Mouse (Mus musculus) CH12.LX (cell line): ENCODE data around the gene Gm28036. TPM values are rescaled to one million over a fixed set of nuclear protein-coding genes. Genes with fewer than 3 reads are reported as not detected.

Experiments
- DNase-seq: peaks from one replicate; pipeline ENCODE4 v3.0.0-alpha.2; 2013; ENCODE audit errors: extremely low read depth
- H3K27ac ChIP-seq: 2 replicates; pipeline ENCODE4 v1.5.1; 2012; ENCODE audit warnings: low read depth, mild to moderate bottlenecking, control low read depth, moderate library complexity; ENCODE audit not compliant: insufficient read depth
- H3K27me3 ChIP-seq: replicated peaks from 2 replicates; pipeline ENCODE3; 2012; ENCODE audit warnings: inconsistent platforms
- H3K36me3 ChIP-seq, 2 experiments: replicated peaks in 1 of 2; 2 replicates each; pipeline versions ENCODE3 to v1.6.1; 2012; ENCODE audit warnings: inconsistent platforms in 1 of 2, low read length in 1 of 2, mild to moderate bottlenecking in 1 of 2, mixed read lengths in 1 of 2, moderate library complexity in 1 of 2; ENCODE audit not compliant: control insufficient read depth in 1 of 2, insufficient read depth in 1 of 2
- H3K4me1 ChIP-seq, 2 experiments: 2 replicates each; pipeline ENCODE4 v1.6.1; 2012; ENCODE audit warnings: inconsistent platforms in 1 of 2, moderate library complexity in 1 of 2; ENCODE audit not compliant: insufficient read depth in 2 of 2, control insufficient read depth in 1 of 2
- H3K4me2 ChIP-seq: 2 replicates; pipeline ENCODE4 v1.6.1; 2012; ENCODE audit warnings: low read depth, mild to moderate bottlenecking, control low read depth; ENCODE audit not compliant: poor library complexity, insufficient read depth, severe bottlenecking
- H3K4me3 ChIP-seq, 3 experiments: fragments of 150-350 bp in 1 of 3; sonication (generic) in 1 of 3; replicated peaks in 1 of 3; 2 replicates each; pipeline versions ENCODE3 to v1.5.1; 2011 to 2012; ENCODE audit warnings: low read depth in 2 of 3, low read length in 2 of 3, mild to moderate bottlenecking in 2 of 3, moderate library complexity in 2 of 3, control low read depth in 1 of 3, improper control_type of control experiment in 1 of 3, inconsistent platforms in 1 of 3, mixed read lengths in 1 of 3; ENCODE audit not compliant: poor library complexity in 1 of 3
- H3K79me2 ChIP-seq: replicated peaks from 2 replicates; pipeline ENCODE4 v1.6.1; 2012; ENCODE audit warnings: mild to moderate bottlenecking, moderate library complexity; ENCODE audit not compliant: control insufficient read depth, poor library complexity, insufficient read depth, severe bottlenecking; ENCODE audit errors: extremely low read depth
- H3K9ac ChIP-seq: 2 replicates; pipeline ENCODE4 v1.6.1; 2012; ENCODE audit warnings: low read depth, mild to moderate bottlenecking, control low read depth, moderate library complexity; ENCODE audit not compliant: insufficient read depth
- H3K9me3 ChIP-seq: replicated peaks from 2 replicates; pipeline ENCODE3; 2012; ENCODE audit warnings: low read length, inconsistent platforms, mixed read lengths
- CHD1 ChIP-seq: IDR thresholded peaks from 2 replicates; pipeline ENCODE4 v1.6.1; 2012; ENCODE audit warnings: low read depth, low read length, improper control_type of control experiment, inconsistent platforms
- CHD2 ChIP-seq: IDR thresholded peaks from 2 replicates; pipeline ENCODE4 v1.6.1; 2011; ENCODE audit warnings: low read length, improper control_type of control experiment
- CTCF ChIP-seq, 2 experiments: IDR thresholded peaks in 1 of 2; conservative IDR thresholded peaks in 1 of 2; 2 replicates each; pipeline ENCODE4 v1.5.1; 2011 to 2012; ENCODE audit warnings: low read depth in 2 of 2, low read length in 2 of 2, improper control_type of control experiment in 1 of 2, inconsistent platforms in 1 of 2, mild to moderate bottlenecking in 1 of 2, moderate library complexity in 1 of 2
- EP300 ChIP-seq: IDR thresholded peaks from 2 replicates; pipeline ENCODE4 v1.6.1; 2011; ENCODE audit warnings: low read length, improper control_type of control experiment
- ETS1 ChIP-seq: conservative IDR thresholded peaks from 2 replicates; pipeline ENCODE4 v1.6.1; 2012; ENCODE audit warnings: low read depth, mild to moderate bottlenecking, inconsistent platforms, low read length, improper control_type of control experiment, moderate library complexity
- GABPA ChIP-seq: IDR thresholded peaks from 2 replicates; pipeline ENCODE4 v1.6.1; 2012; ENCODE audit warnings: low read depth, low read length, improper control_type of control experiment, inconsistent platforms; ENCODE audit not compliant: insufficient replicate concordance
- JUN ChIP-seq: IDR thresholded peaks from 2 replicates; pipeline ENCODE4 v1.6.1; 2011; ENCODE audit warnings: low read depth, mild to moderate bottlenecking, low read length, improper control_type of control experiment, moderate library complexity; ENCODE audit not compliant: insufficient read depth
- JUND ChIP-seq: conservative IDR thresholded peaks from 2 replicates; pipeline ENCODE4 v1.6.1; 2011; ENCODE audit warnings: low read depth, low read length, improper control_type of control experiment
- MAFK ChIP-seq: IDR thresholded peaks from 2 replicates; pipeline ENCODE4 v1.6.1; 2011; ENCODE audit warnings: low read length, improper control_type of control experiment; ENCODE audit not compliant: insufficient replicate concordance
- MAX ChIP-seq: IDR thresholded peaks from 2 replicates; pipeline ENCODE4 v1.6.1; 2011; ENCODE audit warnings: low read length, improper control_type of control experiment
- PAX5 ChIP-seq: IDR thresholded peaks from 2 replicates; pipeline ENCODE4 v1.6.1; 2012; ENCODE audit warnings: low read length, inconsistent platforms, mixed read lengths
- POLR2AphosphoS2 ChIP-seq: IDR thresholded peaks from 2 replicates; pipeline ENCODE4 v1.6.1; 2011; ENCODE audit warnings: low read depth, low read length, improper control_type of control experiment
- RAD21 ChIP-seq: IDR thresholded peaks from 2 replicates; pipeline ENCODE4 v1.6.1; 2011; ENCODE audit warnings: low read depth, mild to moderate bottlenecking, low read length, improper control_type of control experiment, moderate library complexity
- RCOR1 ChIP-seq: conservative IDR thresholded peaks from 2 replicates; pipeline ENCODE4 v1.6.1; 2012; ENCODE audit warnings: low read depth, mild to moderate bottlenecking, inconsistent platforms, low read length, improper control_type of control experiment
- TBP ChIP-seq: conservative IDR thresholded peaks from 2 replicates; pipeline ENCODE4 v1.6.1; 2011; ENCODE audit warnings: low read depth, low read length, improper control_type of control experiment
- USF2 ChIP-seq: conservative IDR thresholded peaks from 2 replicates; pipeline ENCODE4 v1.6.1; 2011; ENCODE audit warnings: low read depth, low read length, improper control_type of control experiment
- ZC3H11A ChIP-seq: IDR thresholded peaks from 2 replicates; pipeline ENCODE4 v1.6.1; 2012; ENCODE audit warnings: low read depth, mild to moderate bottlenecking, inconsistent platforms, low read length, improper control_type of control experiment
- dilution Hi-C: fragments of 300-500 bp; cut with MboI; formaldehyde crosslinking; loops from 2 replicates; pipeline ENCODE4 v1.14.3; 2020; ENCODE audit warnings: low sequenced_read_pairs; ENCODE audit not compliant: extremely low pct_unique_long_range_greater_than_20kb, extremely low pct_ligation_motif_present
- in situ Hi-C: fragments of 300-500 bp; cut with MboI; formaldehyde crosslinking; loops from 3 replicates; pipeline ENCODE4 v1.14.3; 2019; ENCODE audit warnings: low sequenced_read_pairs, low pct_ligation_motif_present, low pct_unique_long_range_greater_than_20kb, mixed read lengths
- polyA plus RNA-seq: library from polyadenylated mRNA; unstranded; fragments of >175 nt; gene quantifications from 2 replicates; pipeline ENCODE4 v1.2.1, GENCODE M21; 2012; ENCODE audit warnings: low read depth; ENCODE audit not compliant: insufficient read length
- total RNA-seq, 2 experiments: library from RNA; depleted of rRNA; stranded (reverse); fragments of 300-350 nt in 1 of 2; fragments of >200 nt in 1 of 2; gene quantifications; 2 replicates each; pipeline ENCODE4 v1.2.3; 2012 to 2014

Gene Gm28036
- total and polyA plus RNA-seq, 3 experiments = 10.5 to 18.8 (median 15.3) TPM

DNA sequence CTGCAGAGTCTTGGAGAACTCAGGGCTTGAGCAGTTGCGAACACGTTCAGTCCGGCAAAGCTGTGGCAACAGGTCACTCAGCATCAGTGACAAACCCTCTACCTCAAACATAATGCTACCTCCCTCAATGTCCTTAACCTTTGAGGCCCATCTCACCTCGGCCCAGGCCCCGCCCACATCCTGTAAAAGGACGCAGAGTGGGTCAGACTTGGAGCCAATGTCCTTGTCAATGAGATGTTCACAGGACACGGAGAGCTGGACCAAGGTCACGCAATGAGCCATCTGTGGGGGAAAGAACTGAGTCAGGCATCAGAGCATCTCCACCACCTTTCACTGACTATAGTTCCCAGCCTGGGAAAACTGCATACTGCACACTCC, 47.7 kb downstream of the Gm28036 start:
- H3K27me3 ChIP-seq = no peaks in the 10 kb centered on the region
- no peak overlapping the region for H3K4me3 ChIP-seq
- H3K9ac ChIP-seq = no peak overlapping the region
- TF ChIP-seq GABPA (no peak), USF2 (no peak), PAX5 (no peak), JUN (no peak), JUND (no peak), ETS1 (no peak), RAD21 (no peak), TBP (no peak), ZC3H11A (no peak), POLR2AphosphoS2 (no peak)
- no peaks in the 10 kb centered on the region for H3K79me2 ChIP-seq
- in situ Hi-C loops (no loop called here), dilution Hi-C loops (no loop called here)
- DNase-seq = no peak
- no peaks in the 10 kb centered on the region for H3K9me3 ChIP-seq
- no peaks in the 10 kb centered on the region for H3K4me1 ChIP-seq
- peaks cover 43 to 62% of the 10 kb centered on the region in 2 experiments for H3K36me3 ChIP-seq
- no peak overlapping the region for H3K27ac ChIP-seq
- H3K4me2 ChIP-seq = no peak overlapping the region

DNA sequence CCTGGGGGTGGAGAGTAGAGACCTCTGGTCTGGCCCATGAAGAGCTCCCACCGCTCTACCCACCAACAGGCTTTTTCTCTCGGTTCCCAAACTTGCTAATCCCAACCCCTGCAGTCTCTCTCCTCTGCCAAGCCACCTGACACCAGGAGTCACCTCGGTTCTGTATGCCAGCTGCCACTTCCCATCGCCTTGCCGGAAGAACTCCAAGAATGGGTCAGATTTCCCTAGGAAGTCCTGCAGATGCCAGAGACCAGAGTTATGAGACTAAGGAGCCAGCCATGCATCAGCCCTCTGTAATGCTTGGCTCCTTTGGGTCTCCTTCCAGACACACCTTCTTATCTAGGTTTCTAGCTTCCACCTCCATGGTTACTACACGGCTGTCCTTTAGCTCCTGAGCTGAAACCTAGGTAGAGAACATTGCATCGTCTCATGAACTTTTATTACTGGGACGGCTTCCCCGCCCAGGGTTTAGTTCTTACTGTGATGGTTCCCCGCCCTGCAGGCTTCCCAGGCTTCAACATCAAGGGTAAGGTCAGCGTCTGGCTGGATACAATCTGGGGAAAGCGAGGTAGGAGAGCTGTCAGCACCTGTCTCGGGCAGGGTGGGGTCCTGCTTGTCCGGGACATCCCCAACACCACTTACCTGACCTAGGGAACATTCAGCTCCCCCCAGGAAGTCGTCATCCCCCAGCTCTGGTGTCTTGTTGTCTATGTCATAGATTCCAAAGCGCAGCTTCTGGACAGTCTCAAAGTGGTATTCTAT, 48.3 kb downstream of the Gm28036 start:
- no peak overlapping the region for H3K9ac ChIP-seq
- H3K9me3 ChIP-seq = no peaks in the 10 kb centered on the region
- no peaks in the 10 kb centered on the region for H3K4me1 ChIP-seq
- in situ Hi-C loops (no loop called here), dilution Hi-C loops (no loop called here)
- no peak overlapping the region for H3K4me3 ChIP-seq
- no peaks in the 10 kb centered on the region for H3K79me2 ChIP-seq
- TF ChIP-seq TBP (no peak), MAX (no peak), POLR2AphosphoS2 (no peak), CTCF (conservative IDR thresholded peaks at IDR 0.05 in 1 of 2, IDR thresholded peaks at IDR 0.05 in 1 of 2; ENCODE audit: low read depth in 2 of 2, low read length in 2 of 2) (no peak), GABPA (no peak), ZC3H11A (no peak)
- H3K27ac ChIP-seq = no peak overlapping the region
- no peaks in the 10 kb centered on the region for H3K27me3 ChIP-seq
- H3K4me2 ChIP-seq = no peak overlapping the region
- no peak for DNase-seq
- peaks cover 48 to 68% of the 10 kb centered on the region in 2 experiments for H3K36me3 ChIP-seq

DNA sequence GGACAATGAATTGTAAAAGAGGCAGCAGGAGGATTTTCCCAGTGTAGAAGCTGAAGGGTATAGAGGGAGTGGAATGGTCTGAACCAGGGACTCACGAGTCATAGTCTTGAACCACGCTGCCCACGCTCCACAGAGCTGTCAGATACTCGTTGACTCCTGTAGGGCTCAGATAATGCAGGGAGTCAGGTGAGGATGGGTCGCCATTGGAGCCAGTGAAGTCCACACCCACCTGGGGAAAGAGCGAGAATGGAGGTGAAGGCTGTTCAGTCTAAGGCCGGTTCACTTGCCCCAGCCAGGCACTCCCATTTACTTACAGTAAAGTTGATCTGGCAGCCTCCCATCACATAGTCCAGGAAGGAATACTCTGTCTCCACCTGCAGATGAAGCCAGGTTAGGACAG, 49.4 kb downstream of the Gm28036 start:
- dilution Hi-C loops (no loop called here), in situ Hi-C loops (no loop called here)
- Histone ChIP-seq H3K27me3 (no peaks in the 10 kb centered on the region), H3K4me3 (no peak overlapping the region), H3K9me3 (no peaks in the 10 kb centered on the region), H3K9ac (no peak overlapping the region), H3K4me2 (no peak overlapping the region), H3K36me3 (peaks cover 56 to 79% of the 10 kb centered on the region in 2 experiments), H3K27ac (no peak overlapping the region), H3K4me1 (no peaks in the 10 kb centered on the region), H3K79me2 (no peaks in the 10 kb centered on the region)
- no peak for TF ChIP-seq PAX5
- no peak for TF ChIP-seq JUN
- TF ChIP-seq CHD1 = no peak
- no peak for TF ChIP-seq EP300
- TF ChIP-seq CHD2 = no peak
- TF ChIP-seq MAX = no peak
- no peak for TF ChIP-seq RCOR1
- TF ChIP-seq MAFK = no peak
- TF ChIP-seq JUND = no peak
- TF ChIP-seq TBP = no peak
- no peak for TF ChIP-seq ETS1
- DNase-seq = no peak
